Mouse (Mus musculus) hindlimb bud, embryonic 11.5 days (tissue): Measurements from ENCODE around the gene Irf2.
"Not testable (repeated sequence)": the region's sequence is repeated elsewhere in the genome, so short reads cannot be mapped to it uniquely, and the experiment has no call there.

Source experiments
- DNase-seq: peaks from one replicate; pipeline ENCODE4 v3.0.0-alpha.2; 2012; ENCODE audit warnings: low read depth, low spot score; ENCODE audit errors: extremely low spot score

Gene Irf2

DNA sequence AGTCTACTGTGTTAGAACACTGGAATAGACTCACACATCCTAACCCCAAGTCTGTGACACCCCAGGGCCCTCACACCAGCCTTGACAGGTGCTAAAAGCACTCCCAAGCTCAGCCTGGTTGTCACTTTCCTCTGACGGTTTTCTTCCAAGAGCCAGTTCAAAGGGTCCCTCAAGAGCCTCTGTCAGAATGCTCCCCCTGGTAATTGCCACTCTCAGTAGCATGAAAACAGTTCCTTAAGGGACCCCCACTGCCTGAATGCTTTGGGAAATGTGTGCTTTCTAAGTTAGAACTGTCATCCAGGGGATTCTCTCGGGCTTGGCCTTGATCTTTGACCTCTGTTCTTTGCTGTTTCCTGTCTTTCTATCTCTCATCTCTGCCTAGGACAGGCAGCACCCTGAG lies 17.0 kb upstream of the Irf2 start:
- DNase-seq, result no peak

DNA sequence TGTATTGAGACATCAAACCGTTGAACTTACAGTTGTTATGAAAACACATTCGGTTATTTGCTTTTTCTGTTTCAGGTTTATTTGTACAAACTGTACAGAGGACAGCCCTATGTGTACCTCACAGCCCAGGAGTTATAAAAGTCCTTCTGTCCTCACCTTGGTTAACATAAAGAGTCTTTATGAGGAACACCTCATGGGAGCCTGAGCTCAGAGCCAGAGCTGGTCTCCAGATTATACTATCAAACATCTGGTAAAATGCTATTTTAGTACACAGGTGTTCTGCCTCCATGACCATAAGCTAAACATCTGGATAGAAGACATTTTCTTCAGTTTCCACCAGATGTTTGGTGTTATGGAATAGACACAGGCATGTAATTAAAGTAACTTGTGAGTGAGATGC lies 13.1 kb upstream of the Irf2 start:
- no peak for DNase-seq

DNA sequence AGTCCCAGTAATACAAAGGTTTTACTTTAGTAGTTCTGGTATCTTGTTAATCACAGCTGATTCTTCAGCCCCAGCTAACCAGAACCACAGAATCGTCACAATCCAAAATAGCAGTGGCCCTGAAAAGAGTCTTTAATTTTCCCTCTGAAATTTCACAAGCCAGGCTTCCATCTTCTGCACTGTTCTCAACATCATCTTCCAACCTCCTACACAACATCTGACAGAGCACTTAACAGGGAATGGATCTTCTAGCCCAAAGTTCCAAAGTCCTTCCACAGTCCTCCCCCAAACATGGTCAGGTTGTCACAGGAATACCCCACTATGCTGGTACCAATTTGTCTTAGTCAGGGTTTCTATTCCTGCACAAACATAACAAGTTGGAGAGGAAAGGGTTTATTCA lies 9.9 kb upstream of the Irf2 start:
- DNase-seq, result not testable (repeated sequence)

DNA sequence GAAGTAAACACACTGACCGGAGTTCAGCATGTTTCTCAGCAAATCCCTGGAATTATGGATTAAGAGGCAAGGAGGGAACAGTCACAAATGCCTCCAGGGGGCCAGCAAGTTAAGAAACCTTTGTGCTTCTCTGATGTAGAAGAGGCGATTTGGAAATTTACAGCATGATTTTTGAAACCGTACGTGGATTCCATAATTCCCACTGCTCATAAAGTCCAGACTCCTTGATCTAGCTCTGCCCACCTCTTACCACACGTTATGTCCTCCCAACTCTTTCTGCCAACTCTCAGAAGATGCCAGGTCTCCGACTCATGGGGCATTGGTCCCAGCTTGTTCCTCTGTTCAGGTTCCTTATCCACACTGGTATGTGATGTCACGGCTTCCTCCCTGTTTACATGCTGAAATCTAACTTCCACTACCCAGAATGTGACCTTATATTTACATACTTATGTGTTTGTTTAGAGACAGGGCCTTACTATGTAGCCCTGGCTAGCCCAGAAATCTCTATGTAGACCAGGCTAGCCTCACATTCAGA lies 7.1 kb upstream of the Irf2 start:
- DNase-seq, result no peak

DNA sequence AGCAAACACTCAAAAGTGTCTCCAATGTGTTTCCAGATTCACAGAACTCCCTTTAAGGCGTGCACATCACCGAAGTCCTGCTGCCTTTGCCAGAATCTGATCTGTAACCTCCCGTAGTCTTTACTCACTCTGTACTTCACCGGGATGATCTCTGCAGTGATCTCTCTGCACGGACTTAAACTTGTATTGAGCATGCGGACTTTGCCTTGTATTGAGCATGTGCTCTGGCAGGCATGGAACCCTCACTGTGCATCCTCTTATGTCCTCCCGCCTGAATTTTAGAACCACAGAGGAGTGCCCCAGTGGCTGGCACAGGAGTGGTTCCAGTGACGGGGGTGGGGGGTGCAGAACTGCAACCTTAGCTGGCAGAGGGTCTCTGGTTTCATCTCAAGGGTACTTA lies 5.9 kb upstream of the Irf2 start:
- DNase-seq, result no peak

DNA sequence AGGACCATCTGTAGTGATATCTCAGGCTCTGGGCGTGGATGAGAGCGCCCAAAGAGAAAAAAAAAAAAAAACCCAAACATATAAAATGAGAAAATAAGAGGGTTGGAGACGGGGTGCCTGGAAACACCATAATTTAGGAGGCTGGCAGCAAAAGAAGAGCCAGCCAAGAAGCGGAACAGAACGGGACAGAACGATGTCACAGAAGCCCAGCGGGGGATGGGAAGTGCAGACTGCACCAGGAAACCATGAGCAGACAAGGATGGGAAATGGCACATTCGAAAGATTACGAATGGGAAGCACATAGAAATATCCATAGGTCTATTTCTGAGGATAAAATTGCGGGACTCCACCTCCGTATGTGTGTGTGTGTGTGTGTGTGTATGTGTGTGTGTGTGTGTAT lies 4.0 kb upstream of the Irf2 start:
- no peak for DNase-seq

DNA sequence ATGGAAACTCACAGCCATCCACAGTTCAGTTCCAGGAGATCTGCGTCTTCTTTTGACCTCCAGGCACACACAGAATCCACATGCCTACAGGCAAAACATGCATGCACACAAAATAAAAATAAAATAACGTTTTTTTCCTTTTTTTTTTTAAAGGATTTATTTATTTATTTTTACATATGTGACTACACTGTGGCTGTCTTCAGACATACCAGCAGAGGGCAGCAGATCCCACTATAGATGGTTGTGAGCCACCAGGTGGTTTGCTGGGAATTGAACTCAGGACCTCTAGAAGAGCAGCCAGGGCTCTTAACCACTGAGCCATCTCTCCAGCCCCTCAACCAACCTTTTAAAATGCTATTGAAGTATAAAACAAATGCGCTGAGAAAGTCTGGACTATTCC lies 3.3 kb upstream of the Irf2 start:
- no peak for DNase-seq

DNA sequence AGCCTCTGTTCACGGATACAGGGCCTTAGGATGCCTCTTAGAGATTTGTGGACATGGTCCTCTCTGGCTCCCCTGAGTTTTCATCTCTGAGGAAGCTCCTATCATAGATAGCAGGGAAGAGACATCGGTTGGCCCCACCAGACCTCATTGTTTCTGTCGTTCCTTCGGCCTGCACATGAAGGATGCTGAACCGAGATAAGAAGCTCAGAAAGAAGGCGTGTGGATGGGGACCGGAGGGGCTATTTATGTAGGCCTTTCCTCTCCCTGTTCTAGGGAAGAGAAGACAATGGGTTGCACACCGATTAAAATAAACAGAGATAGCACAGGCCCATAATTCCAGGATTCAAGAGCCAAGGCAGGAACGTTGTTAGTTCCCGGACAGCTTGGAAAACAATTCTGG lies 2.1 kb upstream of the Irf2 start:
- DNase-seq, result no peak

DNA sequence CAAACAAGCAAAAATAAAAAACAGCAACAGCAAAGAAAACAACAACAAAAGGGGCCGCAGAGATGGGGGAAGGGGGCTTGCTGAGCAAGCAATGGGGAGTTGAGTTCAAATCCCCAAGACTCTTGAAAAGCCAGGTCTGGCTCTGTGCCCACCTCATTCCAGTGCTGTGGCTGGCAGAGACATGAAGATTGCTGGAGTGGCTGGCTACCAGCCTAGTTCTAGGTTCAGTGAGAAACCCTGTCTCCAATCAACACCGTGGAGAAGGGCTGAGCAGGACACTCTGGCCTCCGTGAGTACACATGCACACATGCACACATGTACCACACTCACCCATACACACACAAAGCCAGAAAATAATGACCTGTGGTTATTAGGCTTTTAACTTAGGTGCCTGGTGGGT lies 1.6 kb upstream of the Irf2 start:
- no peak for DNase-seq

DNA sequence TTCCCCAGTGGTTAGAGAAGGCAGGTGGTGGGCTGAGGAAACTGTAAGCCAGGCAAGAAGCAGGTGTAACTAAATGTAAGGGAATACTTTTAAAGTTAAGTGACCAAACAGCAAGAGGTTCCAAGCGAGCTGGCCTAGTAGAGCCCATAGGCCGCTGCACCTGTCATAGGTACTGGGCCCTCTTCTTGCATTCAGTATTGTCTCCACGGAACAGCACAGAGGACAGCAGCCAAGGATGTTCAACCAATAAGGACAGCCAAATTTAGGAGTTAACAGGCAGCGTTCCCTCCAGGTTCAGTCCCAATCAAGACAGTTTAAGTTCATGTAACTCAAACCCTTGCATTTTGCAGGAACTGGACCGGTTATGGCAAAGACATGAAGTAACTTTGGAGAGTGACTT lies 931 bp upstream of the Irf2 start:
- DNase-seq, result no peak

DNA sequence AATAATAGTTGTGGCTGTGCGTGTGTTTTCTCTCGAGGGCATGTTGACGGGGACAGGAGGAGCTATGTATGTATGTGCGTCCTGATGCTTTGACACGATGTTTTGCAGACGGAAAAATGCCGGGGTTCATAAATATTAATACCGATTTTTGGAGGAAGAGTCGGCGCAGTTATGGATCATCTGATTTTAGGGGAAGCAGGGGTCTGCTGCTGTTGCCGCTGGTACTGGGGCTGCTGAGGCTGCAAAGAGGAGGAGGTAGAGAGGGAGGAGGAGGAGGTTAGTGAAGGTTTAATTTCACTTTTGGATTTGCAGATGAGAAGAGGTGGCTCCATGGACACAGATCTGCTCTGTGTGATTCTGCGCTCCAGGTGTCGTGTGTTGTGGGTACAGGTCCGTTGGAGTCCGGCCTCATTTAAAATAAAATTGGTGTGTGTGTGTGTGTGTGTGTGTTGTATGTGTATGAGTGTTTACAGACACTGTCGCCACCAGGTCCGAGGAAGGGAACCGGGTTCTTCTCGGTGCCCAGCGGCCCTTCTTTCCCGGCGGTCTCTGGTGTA lies 502 bp downstream of the Irf2 start:
- DNase-seq, result no peak

DNA sequence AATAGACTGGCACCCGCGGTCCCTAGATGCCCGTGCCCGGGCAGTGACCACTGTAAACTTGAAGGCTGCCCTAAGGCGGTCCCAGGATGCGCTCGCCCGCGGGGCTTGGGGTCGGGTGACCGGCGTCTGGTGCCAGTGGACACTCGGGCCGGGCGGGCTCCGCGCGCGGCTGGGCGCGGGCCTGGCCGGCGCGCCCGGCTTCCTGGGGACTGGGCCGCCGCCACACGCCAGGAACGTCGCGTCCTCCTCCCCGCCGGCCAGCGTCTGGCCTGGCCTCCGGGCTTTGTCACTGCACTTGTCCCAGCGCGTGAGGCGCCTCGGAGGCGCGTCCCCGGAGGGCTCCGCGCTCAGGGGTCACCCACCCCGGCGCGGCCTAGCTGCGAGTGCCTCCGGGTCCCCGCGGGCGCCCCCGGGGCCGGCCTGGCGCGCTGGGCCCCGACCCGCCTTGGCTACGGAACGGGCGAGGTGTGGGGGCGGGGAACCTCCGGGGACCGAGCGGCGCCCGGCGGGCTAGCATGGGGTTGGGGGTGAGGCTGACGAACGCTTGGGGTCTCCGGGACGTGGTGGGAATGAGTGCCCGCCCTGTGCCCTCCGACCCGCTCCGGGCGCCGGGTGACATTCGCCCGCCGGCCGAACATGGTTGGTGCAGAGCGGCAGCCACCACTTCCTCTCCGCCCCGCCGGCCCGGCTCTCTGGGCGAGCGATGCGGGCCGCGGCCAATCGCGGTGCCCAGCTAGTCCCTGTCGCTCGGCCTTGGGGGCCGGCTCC lies 1.2 kb downstream of the Irf2 start:
- no peak for DNase-seq

DNA sequence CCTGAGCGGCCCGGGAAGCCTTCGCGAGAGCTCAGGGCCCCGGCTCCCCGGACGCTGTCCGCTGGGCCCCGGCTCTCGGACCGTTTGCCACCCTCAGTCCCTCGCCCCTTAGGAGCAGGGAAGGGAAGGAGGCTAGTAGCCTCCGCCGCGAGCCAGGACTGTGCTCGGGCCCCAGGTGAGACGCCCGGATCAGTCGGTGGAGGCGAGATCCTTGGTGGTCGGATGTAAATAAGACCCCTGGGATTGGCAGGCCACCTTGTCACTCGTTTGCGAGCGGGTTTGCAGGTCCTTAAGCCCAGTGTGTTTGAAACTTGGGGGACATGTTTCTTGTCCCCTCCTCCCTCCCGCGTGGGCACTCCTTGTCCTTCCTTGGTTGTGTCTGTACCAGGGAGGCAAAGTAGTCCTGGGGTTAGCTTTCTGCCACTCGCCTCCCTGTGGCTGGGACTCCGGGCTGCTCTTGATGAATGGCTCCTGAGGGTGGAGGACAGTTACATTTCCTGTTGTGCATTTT lies 1.8 kb downstream of the Irf2 start:
- DNase-seq, result peak; percentile 16

DNA sequence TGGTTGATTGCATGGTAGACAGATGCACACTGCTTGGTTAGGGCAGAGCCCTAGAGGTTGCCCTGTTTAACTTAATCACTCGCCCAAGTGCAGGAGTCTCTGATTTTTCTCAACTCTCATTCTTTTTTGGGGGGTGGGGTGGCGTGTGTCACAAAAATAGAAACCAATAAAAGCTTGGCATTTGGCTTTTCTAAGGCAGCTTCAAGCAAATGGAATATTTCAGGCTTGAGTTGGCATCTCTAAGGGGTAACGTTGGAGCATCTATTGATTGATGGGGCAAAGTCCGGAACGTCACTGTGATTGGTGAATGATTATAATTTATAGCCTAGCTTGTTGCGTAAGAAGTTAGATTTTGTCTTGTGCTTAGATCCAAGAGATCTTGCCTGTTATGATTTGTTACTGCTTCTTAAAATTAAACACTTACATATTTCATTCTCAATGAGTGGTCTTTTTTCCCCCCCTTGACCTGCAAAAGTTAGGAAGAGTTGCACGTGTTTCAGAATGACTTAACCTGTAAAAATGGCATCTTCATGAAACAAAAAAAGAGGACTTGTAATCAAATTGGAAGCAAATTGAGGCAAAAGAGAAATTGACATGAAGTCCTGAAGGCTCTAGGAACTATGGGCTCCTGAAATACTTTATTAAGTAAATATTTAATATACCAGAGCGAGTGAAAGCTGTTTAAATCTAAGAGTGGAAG lies 2.6 kb downstream of the Irf2 start:
- DNase-seq, result no peak

DNA sequence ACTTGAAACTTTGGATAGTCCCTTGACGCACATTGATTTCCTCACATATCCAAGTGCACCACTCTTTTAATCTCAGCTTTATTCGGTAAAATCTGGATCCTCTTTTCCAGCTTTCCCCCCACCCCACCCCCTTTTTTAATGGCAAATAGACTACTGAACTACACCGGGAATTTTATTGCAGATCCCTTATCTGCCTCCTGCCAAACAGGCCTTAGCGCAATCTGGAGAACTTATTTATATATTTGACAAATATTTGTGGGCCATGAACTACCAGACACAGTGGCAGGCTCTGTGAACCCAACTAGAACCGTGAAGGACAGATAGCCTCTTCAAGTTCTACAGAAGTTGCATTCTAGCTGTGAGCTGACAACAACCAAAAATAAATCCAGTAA lies 3.2 kb downstream of the Irf2 start:
- DNase-seq, result no peak

DNA sequence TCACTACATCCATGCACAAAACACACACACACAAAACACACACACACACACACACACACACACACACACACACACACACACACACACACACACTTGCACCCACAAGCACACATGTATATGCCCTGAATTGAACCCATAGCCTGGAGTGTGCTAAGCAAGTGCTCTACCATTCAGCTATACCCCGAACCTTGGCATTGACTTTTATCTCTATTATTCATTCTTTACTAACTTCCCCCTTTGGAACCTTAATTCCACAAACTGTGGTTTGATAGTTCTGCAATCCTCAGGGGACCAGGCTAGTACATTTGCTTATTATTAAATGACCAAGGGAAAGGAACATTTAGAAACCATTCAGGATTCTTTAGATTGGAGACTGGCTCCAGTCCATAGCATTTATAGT lies 5.9 kb downstream of the Irf2 start:
- no peak for DNase-seq

DNA sequence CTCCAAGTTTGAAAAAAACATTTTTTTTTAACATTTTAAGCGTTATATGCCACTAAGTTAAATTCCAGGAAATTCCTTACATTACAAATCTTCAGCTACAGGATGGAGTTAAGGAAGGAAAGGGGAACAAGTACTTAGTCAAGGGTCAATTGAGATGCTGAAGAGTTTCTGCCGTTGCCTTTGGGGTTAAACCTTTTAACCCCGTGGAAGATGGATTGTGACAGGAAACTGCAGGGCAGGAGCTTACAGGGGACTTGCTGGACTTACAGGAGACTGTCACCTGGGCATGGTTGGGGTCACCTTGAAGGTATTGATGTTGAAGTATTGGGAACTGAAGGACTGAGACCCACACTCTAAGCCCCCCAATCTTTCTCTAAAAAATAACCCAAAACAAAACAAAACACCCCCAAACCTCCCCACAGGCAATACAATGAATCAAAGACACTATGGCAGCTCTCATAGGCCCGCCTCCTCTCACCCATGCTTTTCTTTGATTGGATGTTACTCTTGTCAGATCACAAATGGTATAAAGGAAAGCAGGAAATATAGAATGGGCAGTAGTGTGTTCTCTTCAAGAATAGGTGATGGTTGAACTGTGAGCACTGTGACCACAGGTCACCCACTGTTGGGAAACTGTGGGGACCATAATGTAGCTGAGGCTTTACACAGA lies 7.9 kb downstream of the Irf2 start:
- DNase-seq, result no peak

DNA sequence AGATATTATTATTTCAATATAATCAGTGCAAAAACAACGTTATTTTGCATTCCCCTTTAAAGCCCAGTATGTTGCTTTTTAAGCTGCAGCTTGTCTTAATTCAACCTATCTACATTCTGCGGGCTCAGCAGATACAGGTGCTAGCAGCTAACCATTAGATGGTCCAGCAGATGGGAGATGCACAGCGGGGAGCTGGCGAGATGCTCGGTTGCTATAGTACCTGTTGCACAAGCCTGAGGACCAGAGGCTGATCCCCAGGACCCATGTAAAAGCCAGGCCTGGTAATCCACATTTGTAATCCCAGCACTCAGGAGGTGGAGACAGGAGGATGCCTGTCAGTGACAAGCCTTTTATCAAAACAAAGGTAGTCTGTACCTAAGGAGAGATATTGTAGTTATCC lies 10.5 kb downstream of the Irf2 start:
- DNase-seq, result no peak

DNA sequence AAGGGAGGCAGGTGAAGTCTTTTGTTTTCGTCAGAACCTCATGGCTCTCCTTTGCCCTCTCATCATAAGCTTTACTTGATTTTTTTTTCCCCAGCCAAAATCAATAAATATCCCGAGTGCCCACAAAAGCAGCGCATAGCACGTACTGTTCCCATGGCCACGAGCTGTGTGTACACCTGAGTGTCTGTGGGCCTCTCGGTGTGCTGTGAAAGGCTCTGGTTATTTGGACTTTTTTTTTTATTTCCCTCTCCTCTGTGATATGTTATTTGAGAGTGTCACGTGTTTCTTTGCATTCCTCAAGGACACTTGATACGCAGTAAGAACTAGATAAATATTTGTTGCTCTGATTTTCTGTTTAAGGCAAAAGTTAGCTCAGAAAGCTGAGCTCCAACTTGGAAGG lies 11.0 kb downstream of the Irf2 start:
- no peak for DNase-seq

DNA sequence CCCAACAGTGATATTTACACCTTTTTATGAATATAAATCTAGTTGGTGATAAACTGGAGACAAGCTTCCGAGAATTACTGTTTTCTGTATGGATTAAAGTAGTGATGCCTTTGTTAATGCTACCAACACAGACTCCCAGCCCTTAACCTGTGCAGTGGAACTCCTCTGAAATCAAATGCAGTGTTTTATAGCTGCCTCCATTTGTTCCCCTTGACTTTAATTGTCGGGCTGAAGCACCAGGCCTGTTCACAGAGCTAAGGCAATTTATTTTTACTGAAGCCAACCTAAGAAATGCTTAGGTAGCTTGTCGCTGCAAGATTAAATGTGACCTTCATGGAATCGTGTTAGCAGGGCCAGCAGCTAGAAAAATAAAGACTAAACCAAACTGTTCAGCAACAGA lies 11.6 kb downstream of the Irf2 start:
- DNase-seq, result no peak

DNA sequence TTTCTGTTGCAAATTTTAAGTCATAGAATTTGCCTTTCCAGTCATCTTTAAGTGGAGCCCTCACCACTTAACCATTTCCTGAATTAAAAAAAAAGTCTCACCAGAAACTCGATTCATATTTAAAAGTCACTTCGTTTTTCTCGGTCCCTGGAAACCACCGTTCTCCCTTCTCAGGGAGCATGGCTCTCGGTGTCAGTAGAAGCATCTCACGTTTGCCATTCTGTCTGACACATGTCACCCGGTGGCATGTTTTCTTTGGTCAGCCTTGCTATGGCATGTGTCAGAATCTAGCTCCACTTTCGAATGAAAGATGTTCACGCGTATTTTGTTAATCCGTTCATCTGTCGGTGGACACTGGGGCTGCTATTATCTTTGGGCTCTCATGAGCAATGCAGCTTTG lies 13.5 kb downstream of the Irf2 start:
- no peak for DNase-seq

DNA sequence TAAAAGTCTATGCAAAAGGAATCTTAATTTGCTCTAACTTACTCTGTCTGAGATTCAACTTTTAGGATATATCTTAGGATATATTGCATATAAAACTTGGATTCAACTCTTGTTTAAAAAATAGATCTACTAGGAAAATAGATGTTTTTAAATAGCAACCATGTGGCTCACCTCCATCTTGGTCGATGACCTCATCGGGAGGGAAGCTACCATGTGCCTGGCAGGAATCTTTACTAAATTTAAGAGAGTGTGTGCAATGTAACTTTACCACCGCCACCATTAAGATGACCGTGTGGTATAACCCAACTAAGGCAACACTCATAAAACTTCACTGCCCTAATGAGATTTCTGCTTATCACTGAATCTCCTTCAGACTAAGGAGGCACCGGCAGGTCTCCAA lies 14.8 kb downstream of the Irf2 start:
- DNase-seq, result no peak
